Mouse (Mus musculus): ENCODE results near the gene Gas2. TPM values are rescaled to one million over a fixed set of nuclear protein-coding genes. Genes with fewer than 3 reads are reported as not detected.

Gene Gas2
- 4.1 and 5.0 TPM in 2 replicates for total RNA-seq (2012; rRNA removed)

DNA sequence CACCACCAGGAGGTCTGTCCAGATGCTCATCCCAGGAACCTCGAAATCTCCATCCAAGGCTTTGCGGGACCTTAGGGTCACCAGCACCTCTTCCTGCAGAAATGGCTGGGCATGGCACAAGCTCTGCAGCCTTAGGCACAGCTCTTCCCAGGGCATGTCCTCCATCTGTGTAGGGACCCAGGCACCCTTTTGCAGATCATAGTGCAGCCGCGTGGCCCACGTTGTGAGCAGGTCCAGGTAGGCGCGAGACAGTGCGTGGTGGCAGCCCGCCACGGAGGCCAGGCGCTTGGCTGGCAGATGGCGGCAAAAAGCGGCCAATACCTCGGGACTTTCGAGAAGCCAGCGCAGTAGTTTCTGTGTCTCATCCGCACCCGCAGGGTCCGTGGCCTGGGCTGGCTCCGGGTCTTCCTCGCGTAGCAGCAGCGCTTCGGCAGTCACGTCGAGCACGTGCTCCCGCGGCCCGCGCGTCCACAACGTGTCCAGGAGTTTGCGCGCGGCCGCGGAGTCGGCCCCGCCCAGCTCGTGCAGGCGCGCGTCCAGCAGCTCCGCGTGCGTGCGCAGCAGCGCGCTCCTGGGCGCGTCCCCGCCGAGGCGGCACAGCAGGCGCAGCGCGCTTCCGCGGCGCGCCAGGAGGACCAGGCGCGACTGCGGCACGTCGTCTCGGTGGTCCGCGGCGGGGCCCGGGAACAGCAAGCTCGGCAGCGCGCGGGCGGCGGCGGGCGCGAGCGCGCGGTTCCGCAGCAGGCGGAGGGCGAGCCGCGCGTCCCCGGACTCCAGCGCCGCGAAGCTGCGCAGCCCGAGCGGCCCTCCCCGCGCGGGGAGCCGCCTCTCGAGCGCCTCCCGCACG is at the start of gene Gas2:
TSS of gene Gas2 (plus strand) at position 766 of the 847 bp plus-strand sequence.
- DNase-seq (ENCODE audit: low read depth, low spot score) = peak; percentile 35
- no peaks in the 10 kb centered on the region for H3K9me3 ChIP-seq (ENCODE audit: control insufficient read depth, insufficient read depth, low read depth, low read length)

DNA sequence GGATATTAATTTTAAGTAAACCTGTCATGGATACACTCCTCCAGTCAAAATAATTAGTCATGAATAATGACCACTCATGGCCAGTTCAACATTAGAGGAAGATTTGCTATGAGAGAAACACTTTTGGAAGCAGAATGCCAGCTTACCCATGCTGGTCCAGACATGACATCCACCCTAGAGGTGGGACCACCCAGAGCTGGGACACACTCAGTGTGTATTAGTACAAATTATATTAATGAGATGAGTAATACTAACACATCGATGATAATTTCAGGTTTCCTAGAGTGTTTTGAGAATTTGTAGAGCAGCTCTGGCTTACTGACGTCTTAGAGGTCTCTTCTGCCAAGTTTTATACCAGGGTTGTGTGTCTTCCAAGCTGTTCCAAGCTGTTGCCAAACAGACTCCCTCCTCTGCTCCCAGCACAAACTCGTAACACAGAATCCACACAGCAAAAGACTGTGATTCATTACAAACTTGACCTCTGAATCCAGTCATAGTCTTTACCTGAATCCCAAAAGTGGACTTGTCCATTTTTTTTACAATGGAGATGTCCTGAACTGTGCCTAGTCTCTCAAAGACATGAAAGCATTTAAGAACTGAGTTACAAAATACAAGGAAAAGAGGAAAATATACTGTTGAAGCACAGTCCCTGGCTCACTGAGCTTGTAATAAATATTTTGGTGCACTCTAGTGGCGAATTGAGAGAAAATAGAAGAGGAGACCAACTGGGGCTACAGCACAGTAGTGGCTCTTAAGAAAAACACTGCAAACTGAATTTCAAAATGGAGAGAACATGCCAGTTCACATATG is 46.1 kb upstream of the Gas2 start:
- no peak overlapping the region for H3K4me3 ChIP-seq (ENCODE audit: insufficient read depth in 1 of 2, low read depth in 1 of 2, low read length in 2 of 2, poor library complexity in 1 of 2, severe bottlenecking in 1 of 2)
- H3K4me1 ChIP-seq (ENCODE audit: control insufficient read depth in 2 of 2, insufficient read depth in 2 of 2, low read length in 2 of 2, poor library complexity in 1 of 2) = no peaks in the 10 kb centered on the region
- in situ Hi-C loops (cut with MboI; ENCODE audit: low sequenced_read_pairs in 2 of 2, unreplicated experiment in 2 of 2) = no loop called here
- TF ChIP-seq HCFC1 (IDR thresholded peaks at IDR 0.05; ENCODE audit: borderline replicate concordance, insufficient read depth, low read length) (no peak), ZC3H11A (IDR thresholded peaks at IDR 0.05; ENCODE audit: borderline replicate concordance, low read depth, low read length) (no peak), CHD2 (IDR thresholded peaks at IDR 0.05; ENCODE audit: low read depth, low read length) (no peak), ZNF384 (IDR thresholded peaks at IDR 0.05; ENCODE audit: low read depth, low read length) (no peak), MAFK (IDR thresholded peaks at IDR 0.05; ENCODE audit: insufficient read depth, low read depth, low read length) (no peak)
- no peak overlapping the region for H3K9ac ChIP-seq (ENCODE audit: insufficient read depth, low read depth, low read length, poor library complexity, severe bottlenecking)
- DNase-seq (ENCODE audit: low read depth, low spot score) = no peak
- H3K36me3 ChIP-seq (ENCODE audit: control insufficient read depth, insufficient read depth, low read length, poor library complexity, severe bottlenecking) = no peaks in the 10 kb centered on the region
- H3K27ac ChIP-seq (ENCODE audit: insufficient read depth, low read depth, low read length, poor library complexity, severe bottlenecking) = no peak overlapping the region
- no peaks in the 10 kb centered on the region for H3K9me3 ChIP-seq (ENCODE audit: control insufficient read depth, insufficient read depth, low read depth, low read length)

More for the DNA sequence above, at the start of gene Gas2:
- Histone ChIP-seq H3K4me3 (ENCODE audit: insufficient read depth in 1 of 2, low read depth in 1 of 2, low read length in 2 of 2, poor library complexity in 1 of 2, severe bottlenecking in 1 of 2) (peak within 1 kb of the TSS; percentile 88), H3K27ac (ENCODE audit: insufficient read depth, low read depth, low read length, poor library complexity, severe bottlenecking) (peak within 1 kb of the TSS; percentile 99), H3K9ac (ENCODE audit: insufficient read depth, low read depth, low read length, poor library complexity, severe bottlenecking) (peak within 1 kb of the TSS; percentile 99), H3K36me3 (ENCODE audit: control insufficient read depth, insufficient read depth, low read length, poor library complexity, severe bottlenecking) (no peaks in the 10 kb centered on the region), H3K4me1 (ENCODE audit: control insufficient read depth in 2 of 2, insufficient read depth in 2 of 2, low read length in 2 of 2, poor library complexity in 1 of 2) (0 out of 4 replicates have a peak, but pooled peaks cover 0 to 3% of the 10 kb centered on the region in 2 experiments)
- TF ChIP-seq HCFC1 (IDR thresholded peaks at IDR 0.05; ENCODE audit: borderline replicate concordance, insufficient read depth, low read length) (no peak), ZNF384 (IDR thresholded peaks at IDR 0.05; ENCODE audit: low read depth, low read length) (no peak), CHD2 (IDR thresholded peaks at IDR 0.05; ENCODE audit: low read depth, low read length) (no peak), MAFK (IDR thresholded peaks at IDR 0.05; ENCODE audit: insufficient read depth, low read depth, low read length) (no peak), ZC3H11A (IDR thresholded peaks at IDR 0.05; ENCODE audit: borderline replicate concordance, low read depth, low read length) (no peak)
- in situ Hi-C loops (cut with MboI; ENCODE audit: low sequenced_read_pairs in 2 of 2, unreplicated experiment in 2 of 2) = no loop called here

DNA sequence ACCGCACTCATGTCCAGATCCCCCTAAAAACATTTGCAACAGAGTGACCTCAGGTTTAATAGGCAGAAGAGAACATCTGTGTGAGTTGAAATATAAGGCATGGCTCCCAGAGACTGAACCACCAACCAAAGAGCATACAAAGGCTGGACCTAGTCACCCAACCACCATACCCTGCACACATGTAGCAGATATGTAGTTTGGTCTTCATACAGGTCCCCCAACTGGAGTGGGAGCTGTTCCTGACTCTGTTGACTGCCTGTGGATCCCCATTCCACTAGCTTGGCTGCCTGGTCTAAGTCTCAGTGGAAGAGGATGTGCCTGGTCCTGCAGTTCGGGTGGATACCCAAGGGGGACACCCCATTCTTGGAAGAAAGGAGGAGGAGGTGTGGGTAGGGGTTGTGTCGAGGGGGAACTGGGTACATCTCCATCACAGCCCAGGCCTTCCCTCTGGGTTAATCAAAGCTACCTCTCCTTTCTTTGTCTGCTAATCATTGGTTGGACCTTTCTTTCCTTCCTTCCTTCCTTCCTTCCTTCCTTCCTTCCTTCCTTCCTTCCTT is 45.5 kb upstream of the Gas2 start:
- no peak overlapping the region for H3K4me3 ChIP-seq (ENCODE audit: insufficient read depth in 1 of 2, low read depth in 1 of 2, low read length in 2 of 2, poor library complexity in 1 of 2, severe bottlenecking in 1 of 2)
- no peaks in the 10 kb centered on the region for H3K4me1 ChIP-seq (ENCODE audit: control insufficient read depth in 2 of 2, insufficient read depth in 2 of 2, low read length in 2 of 2, poor library complexity in 1 of 2)
- in situ Hi-C loops (cut with MboI; ENCODE audit: low sequenced_read_pairs in 2 of 2, unreplicated experiment in 2 of 2) = no loop called here
- no peak overlapping the region for H3K9ac ChIP-seq (ENCODE audit: insufficient read depth, low read depth, low read length, poor library complexity, severe bottlenecking)
- H3K36me3 ChIP-seq (ENCODE audit: control insufficient read depth, insufficient read depth, low read length, poor library complexity, severe bottlenecking) = no peaks in the 10 kb centered on the region
- no peak overlapping the region for H3K27ac ChIP-seq (ENCODE audit: insufficient read depth, low read depth, low read length, poor library complexity, severe bottlenecking)
- no peaks in the 10 kb centered on the region for H3K9me3 ChIP-seq (ENCODE audit: control insufficient read depth, insufficient read depth, low read depth, low read length)
- TF ChIP-seq HCFC1 (IDR thresholded peaks at IDR 0.05; ENCODE audit: borderline replicate concordance, insufficient read depth, low read length) = no peak
- TF ChIP-seq ZC3H11A (IDR thresholded peaks at IDR 0.05; ENCODE audit: borderline replicate concordance, low read depth, low read length) = no peak
- TF ChIP-seq MAFK (IDR thresholded peaks at IDR 0.05; ENCODE audit: insufficient read depth, low read depth, low read length) = no peak
- no peak for TF ChIP-seq ZNF384 (IDR thresholded peaks at IDR 0.05; ENCODE audit: low read depth, low read length)
- no peak for TF ChIP-seq CHD2 (IDR thresholded peaks at IDR 0.05; ENCODE audit: low read depth, low read length)
- no peak for DNase-seq (ENCODE audit: low read depth, low spot score)

DNA sequence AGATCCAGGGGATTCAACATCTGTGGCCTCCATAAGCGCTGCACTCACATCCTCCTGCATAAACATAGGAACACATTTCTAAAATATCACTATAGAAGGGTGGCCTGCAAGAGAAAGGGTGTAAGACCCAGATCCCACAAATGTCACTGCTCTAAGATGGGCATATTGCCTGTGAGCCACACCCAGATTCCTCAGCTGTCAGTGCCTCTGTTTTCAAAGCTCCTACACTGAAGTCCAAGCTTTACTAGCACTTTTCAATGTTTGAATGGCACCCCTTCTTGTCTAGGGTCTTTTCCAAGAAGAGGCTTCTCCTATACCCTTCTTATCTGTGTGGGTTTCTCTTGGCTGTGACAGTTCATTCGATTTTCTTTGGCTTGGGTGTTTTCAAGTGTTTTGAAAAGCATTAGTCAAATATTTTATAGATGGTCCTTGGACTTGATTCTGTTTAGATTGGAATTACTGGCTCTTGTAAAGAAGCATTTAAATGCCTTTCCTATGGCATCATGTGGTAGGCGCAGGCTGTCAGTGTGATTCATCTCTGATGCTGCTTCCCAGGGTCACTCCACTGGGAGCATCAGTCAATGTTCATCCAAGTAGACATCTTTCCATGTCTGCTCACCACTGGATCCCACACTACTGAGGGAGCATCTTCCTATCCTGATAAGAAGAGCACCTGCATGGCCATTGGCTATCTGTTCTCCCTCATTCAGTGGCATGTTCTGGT is 43.4 kb upstream of the Gas2 start:
- Histone ChIP-seq H3K9me3 (ENCODE audit: control insufficient read depth, insufficient read depth, low read depth, low read length) (no peaks in the 10 kb centered on the region), H3K4me1 (ENCODE audit: control insufficient read depth in 2 of 2, insufficient read depth in 2 of 2, low read length in 2 of 2, poor library complexity in 1 of 2) (no peaks in the 10 kb centered on the region), H3K9ac (ENCODE audit: insufficient read depth, low read depth, low read length, poor library complexity, severe bottlenecking) (no peak overlapping the region), H3K27ac (ENCODE audit: insufficient read depth, low read depth, low read length, poor library complexity, severe bottlenecking) (no peak overlapping the region), H3K36me3 (ENCODE audit: control insufficient read depth, insufficient read depth, low read length, poor library complexity, severe bottlenecking) (no peaks in the 10 kb centered on the region), H3K4me3 (ENCODE audit: insufficient read depth in 1 of 2, low read depth in 1 of 2, low read length in 2 of 2, poor library complexity in 1 of 2, severe bottlenecking in 1 of 2) (no peak overlapping the region)
- no peak for TF ChIP-seq CHD2 (IDR thresholded peaks at IDR 0.05; ENCODE audit: low read depth, low read length)
- no peak for DNase-seq (ENCODE audit: low read depth, low spot score)
- in situ Hi-C loops (cut with MboI; ENCODE audit: low sequenced_read_pairs in 2 of 2, unreplicated experiment in 2 of 2) = no loop called here

Measured in ES-E14 (cell line).